Mouse (Mus musculus): ENCODE measurements at regions not wholly inside any gene's neighbourhood (a gene's known extent, or its start where the extent isn't known, plus 50 kb on each side); places are given as distances from the start of the nearest gene placed in this dataset.
"Not testable (repeated sequence)": the region's sequence is repeated elsewhere in the genome, so short reads cannot be mapped to it uniquely, and the experiment has no call there.

DNA sequence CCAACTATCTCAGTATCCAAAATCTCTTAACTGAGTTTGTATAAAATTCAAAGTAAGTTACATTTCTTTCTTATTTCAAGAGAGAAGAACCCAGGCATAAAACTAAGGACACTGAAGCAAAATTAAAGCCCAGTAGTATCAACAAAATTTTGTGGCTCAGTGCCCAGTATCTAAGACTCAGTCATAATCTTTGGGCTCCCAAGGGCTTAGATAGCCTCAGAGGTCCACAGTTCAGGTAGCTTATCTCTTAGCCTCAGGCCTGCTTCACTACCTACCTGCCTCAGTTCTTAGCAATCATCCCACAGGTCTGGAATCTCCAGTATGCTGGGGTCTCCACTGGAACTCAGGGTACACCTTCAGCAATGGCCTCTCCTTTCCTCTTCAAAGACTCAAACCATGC, 835.6 kb upstream of the Olfr1507 start:
- not testable (repeated sequence) for H3K27ac ChIP-seq; H3K9me3 ChIP-seq (replicated peaks); H3K36me3 ChIP-seq; H3K4me3 ChIP-seq; ATAC-seq (ENCODE audit: low FRiP score); H3K4me2 ChIP-seq (replicated peaks); H3K9ac ChIP-seq; H3K27me3 ChIP-seq; H3K4me1 ChIP-seq

DNA sequence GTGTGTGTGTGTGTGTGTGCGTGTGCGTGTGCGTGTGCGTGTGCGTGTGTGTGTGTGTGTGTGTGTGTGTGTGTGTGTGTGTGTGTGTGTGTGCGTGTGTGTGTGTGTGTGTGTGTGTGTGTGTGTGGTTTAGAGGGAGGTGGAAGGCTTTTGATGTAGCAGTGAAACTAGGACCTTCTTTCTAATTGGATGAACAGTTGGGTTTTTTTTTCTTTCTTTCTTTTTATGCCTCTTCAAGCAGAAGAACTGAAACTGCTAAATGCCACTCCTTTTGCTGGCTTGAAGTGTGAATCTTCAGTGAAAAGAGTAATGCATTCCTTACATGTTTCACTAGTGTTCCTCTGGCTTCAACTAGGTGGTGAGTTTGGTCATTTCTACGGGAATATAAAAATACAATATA, 828.8 kb upstream of the Olfr1507 start:
- H3K27me3 ChIP-seq; ATAC-seq (ENCODE audit: low FRiP score); H3K4me3 ChIP-seq; H3K27ac ChIP-seq; H3K9me3 ChIP-seq (replicated peaks); H3K36me3 ChIP-seq; H3K4me1 ChIP-seq; H3K4me2 ChIP-seq (replicated peaks); H3K9ac ChIP-seq: not testable (repeated sequence)
- no CpG with 5 or more reads among the region's 7 CpGs for WGBS

DNA sequence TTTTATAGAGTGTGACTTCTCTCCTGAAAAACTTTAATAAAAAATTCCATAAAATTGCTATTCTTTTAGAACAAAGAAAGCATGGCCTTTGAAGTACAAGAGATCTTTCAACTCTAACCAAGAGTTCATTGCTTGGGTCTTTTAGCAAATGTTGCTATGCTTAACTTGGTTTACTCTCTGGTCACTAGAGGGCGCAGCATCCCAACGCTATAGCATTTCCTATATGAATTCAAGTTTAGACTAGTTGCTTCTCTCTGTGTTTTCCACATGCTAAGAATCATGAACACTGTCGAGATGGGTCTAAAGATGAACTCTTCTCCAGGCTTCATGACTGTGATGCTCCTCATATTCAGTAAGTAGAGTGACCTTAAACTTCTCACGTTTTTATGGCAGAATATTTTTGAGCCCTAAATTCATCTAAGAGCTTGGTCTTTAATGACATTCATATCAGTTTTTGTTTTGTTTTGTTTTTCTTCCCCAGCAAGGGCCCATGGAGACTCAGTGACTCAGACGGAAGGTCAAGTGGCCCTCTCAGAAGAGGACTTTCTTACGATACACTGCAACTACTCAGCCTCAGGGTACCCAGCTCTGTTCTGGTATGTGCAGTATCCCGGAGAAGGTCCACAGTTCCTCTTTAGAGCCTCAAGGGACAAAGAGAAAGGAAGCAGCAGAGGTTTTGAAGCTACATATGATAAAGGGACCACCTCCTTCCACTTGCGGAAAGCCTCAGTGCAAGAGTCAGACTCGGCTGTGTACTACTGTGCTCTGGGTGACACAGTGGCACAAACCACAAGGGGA, 823.2 kb upstream of the Olfr1507 start:
- no CpG with 5 or more reads among the region's 9 CpGs for WGBS
- H3K9ac ChIP-seq; H3K27ac ChIP-seq; H3K9me3 ChIP-seq (replicated peaks); H3K27me3 ChIP-seq; H3K4me3 ChIP-seq; H3K36me3 ChIP-seq; H3K4me1 ChIP-seq; H3K4me2 ChIP-seq (replicated peaks); ATAC-seq (ENCODE audit: low FRiP score): not testable (repeated sequence)

DNA sequence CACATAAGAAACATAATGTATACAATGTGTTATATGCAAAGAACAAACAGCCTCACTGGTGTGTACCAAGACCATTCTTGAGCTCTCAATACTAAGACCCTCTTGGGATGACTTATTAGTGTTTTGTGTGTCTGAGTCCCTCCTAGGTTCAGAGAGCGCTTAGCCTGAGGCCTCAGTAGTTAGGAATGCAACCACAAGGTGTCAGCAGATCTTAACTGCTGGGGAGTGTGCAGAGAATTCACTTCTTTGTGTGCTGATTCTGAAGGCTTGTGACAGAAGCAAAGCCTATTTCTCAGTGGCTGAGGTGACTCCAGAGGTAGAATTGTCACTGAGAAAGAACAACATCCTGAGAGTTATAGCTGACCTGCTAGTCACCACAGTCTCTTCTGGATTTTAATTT, 816.9 kb upstream of the Olfr1507 start:
- not testable (repeated sequence) for H3K27ac ChIP-seq; H3K4me3 ChIP-seq; H3K27me3 ChIP-seq; H3K4me2 ChIP-seq (replicated peaks); H3K36me3 ChIP-seq; H3K9ac ChIP-seq; H3K4me1 ChIP-seq; H3K9me3 ChIP-seq (replicated peaks); ATAC-seq (ENCODE audit: low FRiP score)
- 14% methylated on average over 1 of the region's 1 CpGs for WGBS

DNA sequence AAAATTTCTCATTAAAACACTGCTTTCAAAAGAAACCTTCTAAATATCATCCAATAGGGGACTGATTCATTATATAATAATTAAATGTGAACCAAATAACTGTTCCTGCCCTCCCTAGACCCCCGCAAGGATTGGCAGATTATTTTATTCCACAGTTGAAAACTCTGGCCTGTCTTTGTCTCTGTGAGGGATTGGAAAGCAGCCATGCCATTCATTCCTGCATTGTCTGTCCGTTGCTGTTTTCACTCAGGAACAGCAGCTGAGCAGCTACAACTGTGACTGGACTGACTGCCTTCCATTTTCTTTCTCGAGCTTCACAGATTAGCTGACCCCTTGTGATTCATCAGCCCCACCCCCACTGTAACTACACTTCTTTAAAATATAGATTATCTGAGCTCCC, 807.6 kb upstream of the Olfr1507 start:
- peak; percentile 50; the same call in 1 of the 2 replicates for ATAC-seq (ENCODE audit: low FRiP score)
- not testable (repeated sequence) for H3K4me3 ChIP-seq; H3K36me3 ChIP-seq; H3K4me2 ChIP-seq (replicated peaks); H3K9ac ChIP-seq; H3K27me3 ChIP-seq; H3K4me1 ChIP-seq; H3K27ac ChIP-seq; H3K9me3 ChIP-seq (replicated peaks)
- WGBS, result no CpG with 5 or more reads among the region's 3 CpGs

DNA sequence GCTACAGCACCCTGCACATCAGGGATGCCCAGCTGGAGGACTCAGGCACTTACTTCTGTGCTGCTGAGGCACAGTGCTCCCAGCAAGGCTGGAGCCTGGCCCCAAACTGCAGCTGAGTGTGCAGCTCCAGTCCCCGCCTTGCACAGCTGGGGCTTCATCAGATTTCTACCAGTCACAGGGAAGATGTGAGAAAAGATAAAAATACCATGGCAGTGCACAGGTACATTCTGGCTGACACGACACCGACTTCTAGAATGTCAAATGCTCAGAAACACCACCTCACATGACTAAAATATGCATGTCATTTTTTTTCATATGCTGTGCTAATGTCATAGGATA, 806.9 kb upstream of the Olfr1507 start:
- not testable (repeated sequence) for ATAC-seq (ENCODE audit: low FRiP score)
- no CpG with 5 or more reads among the region's 3 CpGs for WGBS

DNA sequence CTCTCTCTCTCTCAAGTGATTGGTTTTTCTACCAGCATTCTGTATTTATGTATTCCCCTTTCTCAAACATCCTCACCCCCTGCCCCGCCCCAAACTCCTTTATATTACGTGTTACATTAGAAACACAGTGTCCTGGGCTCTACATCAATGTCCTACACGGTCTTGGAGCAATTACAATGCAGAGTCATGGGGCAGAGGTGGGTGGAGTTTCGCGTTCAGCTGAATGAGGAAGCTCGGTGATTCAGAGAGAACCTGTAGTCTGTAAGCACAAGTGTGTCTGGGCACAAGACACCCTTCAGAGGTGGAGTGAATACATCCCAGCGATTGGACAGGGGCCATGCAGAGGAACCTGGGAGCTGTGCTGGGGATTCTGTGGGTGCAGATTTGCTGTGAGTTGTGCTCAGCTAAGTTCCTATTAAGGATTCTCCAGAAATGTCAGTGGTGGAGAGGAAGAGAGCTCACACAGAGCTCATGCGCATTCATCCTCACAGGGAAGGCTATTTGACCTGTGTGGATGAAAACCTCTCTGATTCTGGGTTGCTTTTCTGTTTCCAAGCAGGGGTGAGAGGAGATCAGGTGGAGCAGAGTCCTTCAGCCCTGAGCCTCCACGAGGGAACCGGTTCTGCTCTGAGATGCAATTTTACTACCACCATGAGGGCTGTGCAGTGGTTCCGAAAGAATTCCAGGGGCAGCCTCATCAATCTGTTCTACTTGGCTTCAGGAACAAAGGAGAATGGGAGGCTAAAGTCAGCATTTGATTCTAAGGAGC, 806.4 kb upstream of the Olfr1507 start:
- H3K36me3 ChIP-seq; ATAC-seq (ENCODE audit: low FRiP score); H3K27ac ChIP-seq; H3K9ac ChIP-seq; H3K4me3 ChIP-seq; H3K4me2 ChIP-seq (replicated peaks); H3K9me3 ChIP-seq (replicated peaks); H3K27me3 ChIP-seq; H3K4me1 ChIP-seq: not testable (repeated sequence)
- no CpG with 5 or more reads among the region's 11 CpGs for WGBS

More for the DNA sequence above, 806.9 kb upstream of the Olfr1507 start:
- H3K9ac ChIP-seq; H3K27me3 ChIP-seq; H3K4me3 ChIP-seq; H3K4me1 ChIP-seq; H3K9me3 ChIP-seq (replicated peaks); H3K36me3 ChIP-seq; H3K27ac ChIP-seq; H3K4me2 ChIP-seq (replicated peaks): not testable (repeated sequence)

DNA sequence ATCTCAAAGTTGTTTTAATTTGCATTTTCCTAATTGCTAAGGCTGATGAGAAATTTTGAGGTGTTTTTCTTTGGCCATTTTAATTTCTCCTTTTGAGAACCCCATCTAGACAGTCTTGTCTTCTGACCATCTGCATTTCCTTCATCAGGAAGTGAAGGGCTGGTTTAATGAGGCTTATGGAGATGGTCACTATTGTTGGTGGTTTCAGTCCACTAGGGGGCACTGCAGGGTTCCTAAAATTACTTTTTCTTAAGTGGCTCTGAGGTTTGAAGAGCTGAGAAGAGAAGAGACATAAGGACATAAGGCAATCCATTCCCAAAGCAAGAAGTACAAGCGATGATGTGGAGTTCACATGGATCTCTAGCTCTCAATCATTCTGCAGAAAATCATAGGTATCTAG, 805.6 kb upstream of the Olfr1507 start:
- 75% methylated on average over 1 of the region's 1 CpGs for WGBS
- not testable (repeated sequence) for H3K9me3 ChIP-seq (replicated peaks); ATAC-seq (ENCODE audit: low FRiP score)

DNA sequence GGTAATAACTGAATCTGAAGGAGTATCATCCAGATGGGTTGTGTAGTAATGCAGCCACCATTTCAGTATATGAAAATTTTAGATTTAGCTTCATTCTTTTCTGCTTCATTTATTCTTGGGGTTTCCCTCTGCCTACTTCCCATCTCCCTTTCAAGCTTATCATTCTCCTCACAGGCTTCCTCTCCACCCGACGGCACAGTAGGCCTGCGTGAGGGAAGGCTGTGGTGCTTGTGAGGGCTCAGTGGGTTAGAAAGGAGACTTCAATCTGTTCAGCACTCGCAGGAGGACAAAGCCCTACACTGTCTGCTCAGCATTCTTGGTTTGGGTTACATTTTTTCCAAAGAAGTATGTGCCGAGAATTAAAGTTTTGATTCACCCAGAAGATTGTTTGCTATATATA, 804.2 kb upstream of the Olfr1507 start:
- not testable (repeated sequence) for H3K4me1 ChIP-seq; H3K4me2 ChIP-seq (replicated peaks); H3K27ac ChIP-seq; H3K4me3 ChIP-seq; H3K9me3 ChIP-seq (replicated peaks); ATAC-seq (ENCODE audit: low FRiP score); H3K27me3 ChIP-seq; H3K36me3 ChIP-seq; H3K9ac ChIP-seq
- no CpG with 5 or more reads among the region's 5 CpGs for WGBS

More for the DNA sequence above, 805.6 kb upstream of the Olfr1507 start:
- not testable (repeated sequence) for H3K4me1 ChIP-seq; H3K27me3 ChIP-seq; H3K9ac ChIP-seq; H3K4me3 ChIP-seq; H3K36me3 ChIP-seq; H3K27ac ChIP-seq; H3K4me2 ChIP-seq (replicated peaks)

DNA sequence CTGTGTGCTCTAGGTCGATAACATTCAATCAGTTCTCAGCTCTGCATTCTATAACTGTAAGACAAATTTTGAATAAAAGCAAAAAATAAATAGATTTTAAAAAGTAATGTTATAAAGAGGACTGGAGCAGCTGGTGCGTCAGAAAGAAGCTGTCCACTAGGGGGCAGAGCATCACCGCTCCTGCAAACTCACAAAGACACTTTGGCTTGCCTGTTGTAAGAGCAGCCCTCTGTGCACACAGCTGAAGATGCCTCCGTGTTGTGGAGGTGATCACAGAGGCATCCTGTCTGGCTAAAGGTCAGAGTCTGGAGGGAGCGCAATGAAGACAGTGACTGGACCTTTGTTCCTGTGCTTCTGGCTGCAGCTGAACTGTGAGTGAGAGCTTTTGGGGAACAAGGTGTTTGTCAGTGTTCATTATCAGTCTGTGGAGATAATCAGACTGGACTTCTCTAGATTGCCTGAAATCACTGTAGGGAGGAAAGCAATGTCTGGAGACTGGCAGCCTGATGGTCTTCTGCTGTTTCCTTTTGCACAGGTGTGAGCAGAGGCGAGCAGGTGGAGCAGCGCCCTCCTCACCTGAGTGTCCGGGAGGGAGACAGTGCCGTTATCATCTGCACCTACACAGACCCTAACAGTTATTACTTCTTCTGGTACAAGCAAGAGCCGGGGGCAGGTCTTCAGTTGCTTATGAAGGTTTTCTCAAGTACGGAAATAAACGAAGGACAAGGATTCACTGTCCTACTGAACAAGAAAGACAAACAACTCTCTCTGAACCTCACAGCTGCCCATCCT, 788.0 kb upstream of the Olfr1507 start:
- H3K4me3 ChIP-seq; H3K4me1 ChIP-seq; H3K9me3 ChIP-seq (replicated peaks); H3K4me2 ChIP-seq (replicated peaks); H3K9ac ChIP-seq; H3K27ac ChIP-seq; H3K27me3 ChIP-seq; H3K36me3 ChIP-seq: not testable (repeated sequence)
- WGBS, result no CpG with 5 or more reads among the region's 12 CpGs
- peak; percentile 43; the same call in 1 of the 2 replicates for ATAC-seq (ENCODE audit: low FRiP score)

DNA sequence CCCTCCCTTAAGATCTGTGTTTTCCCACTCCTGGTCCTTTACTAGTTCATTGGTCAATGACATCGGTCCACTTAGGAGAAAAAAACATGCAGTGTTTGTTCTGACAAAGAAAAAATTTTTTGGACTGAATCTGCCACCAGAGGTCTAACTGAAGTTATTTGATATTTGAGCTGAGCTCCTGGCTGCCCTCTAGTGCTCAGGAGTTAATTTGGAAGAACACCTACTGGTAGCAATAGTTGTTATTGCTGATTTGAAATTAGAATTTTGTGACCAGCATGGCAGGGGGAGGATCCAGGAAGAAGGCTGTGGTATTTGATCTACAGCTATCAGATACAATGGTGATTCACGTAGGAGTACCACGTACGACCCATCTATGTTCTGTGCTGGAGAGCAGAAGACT, 777.7 kb upstream of the Olfr1507 start:
- not testable (repeated sequence) for ATAC-seq (ENCODE audit: low FRiP score); H3K36me3 ChIP-seq; H3K9me3 ChIP-seq (replicated peaks); H3K4me3 ChIP-seq; H3K27ac ChIP-seq; H3K27me3 ChIP-seq; H3K9ac ChIP-seq; H3K4me1 ChIP-seq; H3K4me2 ChIP-seq (replicated peaks)
- WGBS, result 60% methylated on average over 2 of the region's 4 CpGs

DNA sequence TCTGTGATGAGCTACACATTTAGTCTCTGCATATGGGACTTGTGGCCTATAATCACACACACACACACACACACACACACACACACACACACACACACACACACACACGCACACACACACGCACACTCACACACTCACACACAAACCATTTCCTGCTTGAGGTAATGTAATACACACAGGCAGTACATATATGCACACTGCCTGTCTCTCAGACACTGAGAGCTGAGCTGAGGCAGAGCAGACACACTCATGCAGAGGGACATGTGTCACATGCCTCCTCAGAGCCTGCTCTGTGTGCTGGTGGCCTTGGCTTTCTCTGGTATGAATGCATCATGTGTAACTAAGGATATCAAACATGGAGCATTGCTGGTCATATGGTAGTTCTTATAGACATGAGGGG, 772.1 kb upstream of the Olfr1507 start:
- not testable (repeated sequence) for H3K4me3 ChIP-seq, H3K27me3 ChIP-seq, H3K9ac ChIP-seq

More for the DNA sequence above, 772.1 kb upstream of the Olfr1507 start:
- not testable (repeated sequence) for H3K4me1 ChIP-seq; H3K27ac ChIP-seq; H3K4me2 ChIP-seq (replicated peaks); H3K36me3 ChIP-seq; ATAC-seq (ENCODE audit: low FRiP score); H3K9me3 ChIP-seq (replicated peaks)
- WGBS, result no CpG with 5 or more reads among the region's 2 CpGs

All from hindbrain, embryonic 12.5 days (tissue).